Comparison of ENCODE assay signal across 11 mouse cellular contexts in genomic region chr14:33500631-33501030, GRCm38 (mm10). TPM values are rescaled to one million over a fixed set of nuclear protein-coding genes. Genes with fewer than 3 reads are reported as not detected.
DNase-seq lines count a peak whose midpoint lies in the region; ATAC-seq and TF ChIP-seq lines count a peak whose summit lies in the region.
"Had no signal": no experiment of that assay in that cellular context is flagged by ENCODE, and none has a peak within 500 bp of the region (broad histone marks: within the 10 kb centered on the region; RNA-seq: fewer than 3 reads in every experiment).

No protein-coding gene starts in this region.

- H3K4me2 ChIP-seq in embryonic facial prominence, embryonic 14.5 days (ENCODE audit: low read depth, low read length) = no peak overlapping the region
- H3K4me2 ChIP-seq in liver, postnatal 0 days (ENCODE audit: low read depth, low read length) = no peak overlapping the region

- peak; percentile 29 to 56 for DNase-seq in kidney, postnatal 4 days
- no peak for DNase-seq in kidney, adult 11 months
- peak; percentile 56 for DNase-seq in embryonic facial prominence, embryonic 14.5 days (ENCODE audit: low spot score)
- DNase-seq in heart, adult 9 months (ENCODE audit: low spot score in 2 of 2) = peak; percentile 63 to 68
- peak; percentile 58 for DNase-seq in lung, postnatal 36 days
- DNase-seq in spleen, adult 12 weeks (ENCODE audit: low spot score) = no peak
- no peak for DNase-seq in liver, postnatal 0 days
- DNase-seq in thymus, postnatal 14 days = no peak
- DNase-seq: cerebellum, adult 8-10 months; thymus, postnatal 25 days had no signal

- H3K4me3 ChIP-seq in embryonic facial prominence, embryonic 14.5 days (ENCODE audit: low read depth, low read length) = no peak overlapping the region
- no peak overlapping the region for H3K4me3 ChIP-seq in liver, postnatal 0 days (ENCODE audit: low read depth, low read length)

- 0 out of 2 replicates have a peak overlapping the region, but pooled peaks have one; percentile 15 for H3K27ac ChIP-seq in embryonic facial prominence, embryonic 14.5 days (replicated peaks; ENCODE audit: low read depth, low read length)
- no peak overlapping the region for H3K27ac ChIP-seq in liver, postnatal 0 days (ENCODE audit: low read depth)
- H3K27ac ChIP-seq: liver, embryonic 14.5 days had no signal

- peak; percentile 70; the same call in 1 of the 2 replicates for ATAC-seq in embryonic facial prominence, embryonic 14.5 days (ENCODE audit: low read depth)
- ATAC-seq in liver, postnatal 0 days = no peak

- no peaks in the 10 kb centered on the region for H3K9me3 ChIP-seq in embryonic facial prominence, embryonic 14.5 days (ENCODE audit: control insufficient read depth, low read length)
- H3K9me3 ChIP-seq in liver, postnatal 0 days (ENCODE audit: low read length) = no peaks in the 10 kb centered on the region

- no peak overlapping the region for H3K9ac ChIP-seq in embryonic facial prominence, embryonic 14.5 days (ENCODE audit: low read depth, low read length)
- H3K9ac ChIP-seq in liver, postnatal 0 days (replicated peaks) = no peak overlapping the region
- H3K9ac ChIP-seq: liver, embryonic 14.5 days had no signal

- no peaks in the 10 kb centered on the region for H3K27me3 ChIP-seq in embryonic facial prominence, embryonic 14.5 days (replicated peaks; ENCODE audit: control insufficient read depth, insufficient read depth, low read length)
- H3K27me3 ChIP-seq in liver, postnatal 0 days (ENCODE audit: insufficient read depth, low read length) = no peaks in the 10 kb centered on the region

- 42% methylated on average over 10 of the region's 10 CpGs for WGBS in embryonic facial prominence, embryonic 14.5 days
- WGBS in liver, postnatal 0 days (ENCODE audit: insufficient replicate concordance) = 75% methylated on average over 10 of the region's 10 CpGs

- no peak for TF ChIP-seq EP300 in liver, postnatal 0 days (IDR thresholded peaks at IDR 0.05; ENCODE audit: low read depth)

- no peaks in the 10 kb centered on the region for H3K36me3 ChIP-seq in embryonic facial prominence, embryonic 14.5 days (ENCODE audit: control insufficient read depth, insufficient read depth, low read length)
- no peaks in the 10 kb centered on the region for H3K36me3 ChIP-seq in liver, postnatal 0 days (replicated peaks; ENCODE audit: insufficient read depth, low read length)

- no peak for TF ChIP-seq CTCF in liver, postnatal 0 days (IDR thresholded peaks at IDR 0.05; ENCODE audit: low read depth)

- no peaks in the 10 kb centered on the region for H3K4me1 ChIP-seq in embryonic facial prominence, embryonic 14.5 days (ENCODE audit: control insufficient read depth, insufficient read depth, low read length)
- no peaks in the 10 kb centered on the region for H3K4me1 ChIP-seq in liver, postnatal 0 days (ENCODE audit: insufficient read depth)

RNA-seq across cellular contexts. Expression of gene Frmpd2, which starts 29.1 kb away (rescaled TPM):
- 0.25 TPM in 1 of 2 replicates, not detected in the other for polyA plus RNA-seq in embryonic facial prominence, embryonic 14.5 days (2014; fragmentation: Nextera tagmentation; extraction: Ambion mirVana)
- not detected in 2 replicates for polyA plus RNA-seq in liver, postnatal 0 days (2015; fragmentation: Nextera tagmentation; extraction: Ambion mirVana)
- polyA plus RNA-seq: liver, embryonic 14.5 days had no signal

RNA-seq across cellular contexts. Expression of gene Mapk8, which starts 53.7 kb away (rescaled TPM):
- 13.1 and 14.4 TPM in 2 replicates for polyA plus RNA-seq in embryonic facial prominence, embryonic 14.5 days (2014; fragmentation: Nextera tagmentation; extraction: Ambion mirVana)
- 3.1 and 3.8 TPM in 2 replicates for polyA plus RNA-seq in liver, postnatal 0 days (2015; fragmentation: Nextera tagmentation; extraction: Ambion mirVana)

Comparison
In these comparisons a context has a peak if more than half of its experiments do, and no peak if none do; other contexts are left out.
1. DNase-seq: peak in kidney, postnatal 4 days (2 of 2), embryonic facial prominence, embryonic 14.5 days (single experiment), heart, adult 9 months (2 of 2) and lung, postnatal 36 days (single experiment); none in kidney, adult 11 months (single experiment), spleen, adult 12 weeks (single experiment), liver, postnatal 0 days (single experiment) and thymus, postnatal 14 days (single experiment).